9 mouse cellular contexts compared by ENCODE assay signal in the genomic region with DNA sequence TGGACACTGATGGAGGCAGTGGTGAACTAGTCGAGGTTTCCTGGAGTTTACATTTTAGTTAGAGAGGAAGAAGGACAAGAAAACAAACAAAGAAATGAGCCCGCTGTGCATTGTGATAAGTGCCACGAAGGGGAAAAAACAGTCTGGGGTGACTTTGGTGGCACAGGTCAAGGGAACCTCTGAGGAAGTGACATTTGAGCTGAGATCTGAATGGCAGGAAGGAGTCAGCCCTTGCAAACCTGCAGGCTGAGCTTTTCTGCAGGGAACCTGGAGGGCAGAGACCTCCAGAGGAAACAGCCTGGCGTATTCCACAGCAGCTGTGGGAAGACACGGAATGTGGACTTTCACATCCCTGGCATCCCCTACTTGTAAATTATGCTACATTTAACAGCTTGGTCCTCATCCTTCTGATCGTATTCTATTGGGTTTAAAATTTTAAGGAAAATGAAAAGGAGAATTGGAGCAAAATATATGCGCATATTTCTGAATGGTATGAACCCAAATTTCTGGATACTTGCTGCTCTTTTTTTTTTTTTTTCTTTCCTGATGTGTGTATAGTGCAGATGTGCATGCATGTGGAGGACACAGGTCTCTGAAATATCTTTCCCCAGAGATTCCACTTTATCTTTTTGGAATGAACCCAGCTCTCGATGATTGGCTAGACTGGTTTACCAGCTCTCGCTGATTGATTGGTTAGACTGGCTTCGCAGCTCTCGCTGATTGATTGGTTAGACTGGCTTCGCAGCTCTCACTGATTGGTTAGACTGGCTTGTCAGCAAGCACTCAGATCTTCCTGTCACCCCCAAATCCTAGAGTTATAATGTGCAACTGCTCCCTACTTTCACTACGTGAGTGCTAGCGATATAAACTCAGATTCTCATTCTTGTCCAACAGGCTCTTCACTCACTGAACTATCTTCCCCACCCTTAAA.
A peak's percentile ranks its signal among the peaks of the same experiment; 100 is the strongest.
DNase-seq lines count a peak whose midpoint lies in the region; ATAC-seq and TF ChIP-seq lines count a peak whose summit lies in the region.
"Had no signal": no experiment of that assay in that cellular context is flagged by ENCODE, and none has a peak within 500 bp of the region (broad histone marks: within the 10 kb centered on the region; RNA-seq: fewer than 3 reads in every experiment).

No protein-coding gene starts in this region.

- no peaks in the 10 kb centered on the region for H3K36me3 ChIP-seq in forebrain, postnatal 0 days (ENCODE audit: insufficient read depth)

- no peaks in the 10 kb centered on the region for H3K9me3 ChIP-seq in forebrain, postnatal 0 days (ENCODE audit: low read length)

- no peak overlapping the region for H3K27ac ChIP-seq in forebrain, postnatal 0 days (ENCODE audit: low read depth, low read length)

- H3K4me2 ChIP-seq in forebrain, postnatal 0 days (ENCODE audit: low read depth), result no peak overlapping the region

- no peak overlapping the region for H3K4me3 ChIP-seq in forebrain, postnatal 0 days (ENCODE audit: low read depth, low read length)

- WGBS in forebrain, postnatal 0 days, result 64% methylated on average over 14 of the region's 14 CpGs

- no peaks in the 10 kb centered on the region for H3K27me3 ChIP-seq in forebrain, postnatal 0 days (ENCODE audit: insufficient read depth, low read length)

- no peaks in the 10 kb centered on the region for H3K4me1 ChIP-seq in forebrain, postnatal 0 days (ENCODE audit: insufficient read depth)

- TF ChIP-seq CTCF in forebrain, postnatal 0 days (IDR thresholded peaks at IDR 0.05; ENCODE audit: low read depth), result no peak

- H3K9ac ChIP-seq in forebrain, postnatal 0 days, result no peak overlapping the region

- no peak for DNase-seq in frontal cortex, postnatal 10 days (ENCODE audit: low spot score in 2 of 2)
- DNase-seq in 416B (ENCODE audit: low read depth), result peak; percentile 85
- DNase-seq in forebrain, postnatal 0 days, result peak; percentile 35
- DNase-seq in kidney, postnatal 25 days, result peak; percentile 31 to 52
- DNase-seq in B cell, adult 2 months, result no peak
- DNase-seq in spleen, adult 18-20 months, result no peak
- DNase-seq: cerebellum, adult 9-10 months had no signal

- peak; percentile 78 for ATAC-seq in frontal cortex, adult (ENCODE audit: low TSS enrichment)
- ATAC-seq in forebrain, postnatal 0 days, result peak; percentile 73
- ATAC-seq in activated CD4-positive, CD25-positive, alpha-beta regulatory T cell, adult 4 months, result no peak

Comparison
In these comparisons a context has a peak if more than half of its experiments do, and no peak if none do; other contexts are left out.
1. DNase-seq: peak in 416B (single experiment), forebrain, postnatal 0 days (single experiment) and kidney, postnatal 25 days (2 of 2); none in frontal cortex, postnatal 10 days (0 of 2), B cell, adult 2 months (0 of 2) and spleen, adult 18-20 months (0 of 2).